Mouse (Mus musculus) heart, postnatal 4 days (tissue): ENCODE data around the gene Ube2l6. TPM values are rescaled to one million over a fixed set of nuclear protein-coding genes. Genes with fewer than 3 reads are reported as not detected.
A peak's percentile ranks its signal among the peaks of the same experiment; 100 is the strongest.
"Not testable (repeated sequence)": the region's sequence is repeated elsewhere in the genome, so short reads cannot be mapped to it uniquely, and the experiment has no call there.

Experiments used
- DNase-seq: peaks from one replicate; pipeline ENCODE4 v3.0.0; 2021
- total RNA-seq, 2 experiments: library from RNA; stranded (reverse); gene quantifications; 2 replicates each; pipeline ENCODE4 v1.2.3; 2021

Gene Ube2l6
- total RNA-seq, 2 experiments from 2014 or later: 23.1 to 51.0 TPM

DNA sequence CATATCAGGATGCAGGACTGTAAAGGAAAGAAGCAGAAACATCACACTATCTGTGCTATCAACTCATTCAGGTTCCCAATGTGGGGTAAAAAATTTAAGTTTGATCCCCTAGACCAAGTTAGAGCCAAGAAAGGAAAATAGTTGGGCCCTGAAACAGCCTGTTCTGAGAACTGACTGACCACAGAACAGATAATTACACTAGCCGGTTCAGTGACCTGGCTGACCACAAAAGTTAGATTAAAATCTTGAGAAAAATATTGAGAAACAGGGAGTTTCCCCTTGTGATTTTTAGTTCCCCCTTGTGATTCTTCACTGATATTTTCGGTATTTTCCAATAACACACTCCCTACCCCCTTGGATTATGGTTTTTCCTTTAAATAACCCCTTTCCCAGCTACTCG lies 4.8 kb upstream of the Ube2l6 start:
- no peak for DNase-seq

DNA sequence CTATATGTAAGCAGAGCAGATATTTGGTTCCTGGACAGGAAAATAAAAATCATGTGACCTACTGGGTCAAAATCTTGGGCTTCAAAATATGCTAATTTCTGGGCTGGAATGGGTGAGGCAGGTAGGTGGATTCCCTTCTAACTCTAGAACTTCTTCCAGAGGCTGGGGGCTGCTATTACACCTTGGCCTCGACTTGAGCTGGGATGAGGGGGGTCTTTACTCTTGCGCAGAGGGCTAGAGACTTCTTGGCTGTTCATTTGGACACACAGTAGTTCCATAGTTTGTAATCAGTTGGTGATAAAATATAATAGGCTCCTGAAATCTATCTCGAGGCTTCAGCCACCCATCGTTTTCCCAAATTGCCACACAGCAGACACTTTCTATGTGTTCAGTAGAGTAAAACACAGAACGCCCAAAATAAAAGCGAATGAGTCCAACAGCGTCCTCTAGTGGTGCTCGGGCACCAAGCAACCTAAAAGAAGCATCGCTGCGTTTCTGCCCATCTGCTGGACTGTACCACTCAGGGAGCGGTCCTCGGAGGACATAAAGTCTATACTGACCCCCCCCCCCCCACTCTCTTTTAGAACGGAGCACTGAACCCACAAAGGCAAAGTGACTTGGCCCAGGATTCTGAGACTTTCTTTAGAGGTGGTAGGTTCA lies 665 bp upstream of the Ube2l6 start:
- DNase-seq: peak; percentile 88

DNA sequence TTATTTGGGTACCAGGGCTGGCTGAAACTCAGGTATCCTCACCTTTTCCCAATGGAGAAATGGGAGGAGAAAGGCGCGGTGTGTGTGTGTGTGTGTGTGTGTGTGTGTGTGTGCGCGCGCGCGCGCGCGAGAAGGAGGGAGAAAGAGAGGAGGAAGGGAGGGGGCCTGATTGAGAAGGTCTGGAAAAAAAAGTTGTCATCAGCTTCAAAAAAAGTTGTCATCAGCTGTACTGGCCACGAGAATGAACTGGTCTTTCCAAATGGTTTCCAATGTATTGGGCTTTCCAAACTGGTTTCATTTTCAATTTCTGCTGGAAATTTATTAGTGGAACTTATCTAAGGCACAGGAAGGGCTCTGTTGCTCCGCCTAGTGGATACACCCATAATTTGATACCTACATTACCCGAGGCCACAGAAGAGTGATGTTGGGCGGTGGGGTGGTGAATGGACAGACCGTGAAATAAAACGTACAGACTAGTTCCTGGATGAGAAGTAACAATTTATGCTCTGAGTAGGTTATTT lies 473 bp downstream of the Ube2l6 start:
- peak; percentile 75 for DNase-seq

DNA sequence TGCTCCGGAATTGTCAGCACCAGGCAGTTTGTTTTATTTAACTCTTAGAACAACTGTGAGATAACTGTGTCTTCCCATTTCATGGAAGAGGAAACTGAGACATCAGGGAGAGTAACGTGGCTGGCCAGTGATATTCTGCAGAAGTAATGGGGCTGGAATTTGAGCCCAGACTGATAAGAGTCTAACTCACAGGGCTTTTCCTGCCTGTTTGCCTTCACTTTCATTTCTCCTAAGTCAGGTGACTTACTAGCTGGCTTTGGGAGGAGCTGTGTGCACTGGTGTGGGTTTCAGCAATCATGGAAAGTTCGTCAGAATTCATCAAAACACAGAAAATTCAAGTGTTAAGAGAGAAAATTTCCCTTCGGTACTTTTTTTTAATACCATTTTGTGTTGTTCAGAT lies 1.7 kb downstream of the Ube2l6 start:
- DNase-seq: no peak

DNA sequence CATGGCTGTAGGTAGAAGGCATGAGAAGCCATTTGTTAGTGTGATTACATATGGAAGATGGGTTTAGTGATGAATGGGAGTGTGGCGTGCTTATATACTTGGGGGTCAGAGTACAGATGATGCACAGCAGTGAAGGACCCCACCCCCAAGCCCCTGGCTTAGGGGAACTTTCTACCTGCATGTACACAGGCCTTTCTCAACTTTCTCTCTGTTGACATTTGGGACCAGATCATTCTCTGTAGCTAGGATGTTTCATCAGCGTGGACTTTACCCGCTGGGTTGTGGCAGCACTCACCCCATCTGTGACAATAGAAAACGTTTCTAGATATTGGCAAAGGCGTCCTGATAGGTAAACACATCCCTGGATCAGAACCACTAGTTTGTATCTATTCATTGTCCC lies 2.6 kb downstream of the Ube2l6 start:
- not testable (repeated sequence) for DNase-seq

DNA sequence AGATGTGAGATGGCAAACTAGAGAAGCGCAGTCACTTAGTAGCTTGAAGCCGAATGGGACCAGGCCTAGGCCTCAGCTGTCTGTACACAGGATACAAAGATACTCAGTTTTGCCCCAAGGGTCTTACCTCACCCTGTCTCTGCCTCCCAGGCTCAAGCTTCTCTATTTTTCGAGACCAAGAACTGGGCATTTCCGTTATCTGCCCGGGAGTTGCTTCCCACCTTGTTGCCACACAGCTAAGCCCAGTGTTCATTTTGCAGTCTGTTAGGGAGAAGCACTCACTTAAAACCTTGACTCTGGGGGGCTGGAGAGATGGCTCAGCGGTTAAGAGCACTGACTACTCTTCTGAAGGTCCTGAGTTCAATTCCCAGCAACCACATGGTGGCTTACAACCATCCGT lies 5.3 kb downstream of the Ube2l6 start:
- DNase-seq: no peak

DNA sequence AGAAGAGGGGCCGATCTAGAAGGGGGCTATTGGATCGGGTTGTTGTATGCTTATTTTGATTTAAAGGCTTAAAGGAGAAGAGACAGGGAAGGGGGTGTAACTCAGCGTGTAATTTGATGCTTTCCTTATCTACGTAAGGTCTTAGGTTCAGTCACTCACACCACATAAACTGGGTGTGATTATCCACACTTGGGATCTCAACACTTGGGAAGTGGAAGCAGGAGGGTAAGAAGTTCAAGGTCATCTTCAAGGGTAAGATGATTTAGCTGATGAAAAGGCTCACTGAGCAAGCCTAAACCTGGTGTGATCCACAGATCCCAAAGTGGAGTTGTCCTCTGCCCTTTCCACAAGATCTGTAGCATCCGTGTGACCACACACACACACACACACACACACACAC lies 7.9 kb downstream of the Ube2l6 start:
- DNase-seq: no peak

DNA sequence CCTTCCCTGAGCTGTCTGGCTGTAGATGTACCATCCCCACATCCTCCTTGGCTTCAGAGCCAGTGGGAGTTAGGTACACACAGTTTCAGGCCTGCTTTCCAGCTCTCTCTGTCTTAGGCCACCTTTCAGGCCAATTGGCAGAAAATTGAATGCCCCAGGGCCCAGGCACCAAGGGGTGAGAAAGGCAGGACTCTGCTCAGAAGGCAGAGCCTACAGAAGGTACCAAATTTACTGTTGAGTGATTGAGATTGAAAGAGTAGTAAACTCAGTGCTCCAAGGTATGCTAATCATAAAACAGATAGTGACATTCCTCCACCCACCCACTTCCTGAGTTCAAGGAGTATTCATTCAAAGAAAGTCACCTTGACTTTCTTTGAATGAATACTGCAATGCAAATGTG lies 10.7 kb downstream of the Ube2l6 start:
- DNase-seq: no peak

DNA sequence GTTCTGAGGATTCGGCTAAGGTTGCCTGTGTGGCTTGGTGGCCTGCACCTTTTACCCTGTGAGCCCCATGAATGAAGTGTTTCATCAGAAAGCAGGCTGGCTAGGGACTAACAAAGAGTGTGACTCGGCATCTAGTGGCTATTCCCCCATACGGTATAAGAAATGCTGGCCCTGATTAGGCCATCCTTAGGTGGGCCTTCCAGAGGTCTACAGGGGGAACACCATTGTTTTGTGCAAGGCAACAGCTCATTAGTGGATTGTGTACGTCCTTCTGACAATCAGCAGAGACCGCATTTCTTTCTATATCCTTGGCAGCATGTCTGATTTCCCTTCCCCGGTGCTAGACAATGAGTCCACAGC lies 11.9 kb downstream of the Ube2l6 start:
- no peak for DNase-seq

DNA sequence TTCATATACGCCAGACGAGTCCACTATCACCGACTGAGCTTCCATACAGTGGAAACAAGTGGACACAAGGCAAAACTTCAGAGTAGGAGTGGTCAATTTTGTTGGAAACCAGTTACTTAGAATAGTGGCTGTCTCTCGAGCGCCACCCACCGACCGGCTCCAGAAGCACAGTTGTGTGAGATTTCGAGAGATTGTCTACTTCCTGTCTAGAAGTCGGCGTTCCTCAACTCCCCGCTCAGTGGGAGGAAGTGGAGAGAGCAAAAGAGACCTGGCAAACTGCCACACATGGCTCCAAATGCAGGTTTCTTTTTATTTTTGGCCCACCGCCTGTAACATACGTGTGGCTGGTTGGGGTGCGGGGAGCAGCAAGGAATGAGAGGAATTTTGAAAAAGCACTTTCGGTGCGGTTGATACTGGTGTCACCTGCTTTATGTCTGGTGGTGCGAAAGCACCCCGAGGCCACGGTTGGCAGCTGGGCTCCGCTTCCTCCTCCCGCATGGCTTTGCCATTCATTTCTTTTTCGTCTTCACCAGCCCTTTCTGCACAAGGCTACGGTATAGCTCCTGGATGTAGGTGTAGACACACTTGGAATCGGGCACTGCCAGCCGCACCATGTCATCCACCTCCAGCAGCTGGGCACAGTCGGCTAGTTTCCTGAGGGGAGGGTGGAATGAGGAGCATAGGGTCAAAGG lies 12.4 kb downstream of the Ube2l6 start:
- DNase-seq: peak; percentile 94

DNA sequence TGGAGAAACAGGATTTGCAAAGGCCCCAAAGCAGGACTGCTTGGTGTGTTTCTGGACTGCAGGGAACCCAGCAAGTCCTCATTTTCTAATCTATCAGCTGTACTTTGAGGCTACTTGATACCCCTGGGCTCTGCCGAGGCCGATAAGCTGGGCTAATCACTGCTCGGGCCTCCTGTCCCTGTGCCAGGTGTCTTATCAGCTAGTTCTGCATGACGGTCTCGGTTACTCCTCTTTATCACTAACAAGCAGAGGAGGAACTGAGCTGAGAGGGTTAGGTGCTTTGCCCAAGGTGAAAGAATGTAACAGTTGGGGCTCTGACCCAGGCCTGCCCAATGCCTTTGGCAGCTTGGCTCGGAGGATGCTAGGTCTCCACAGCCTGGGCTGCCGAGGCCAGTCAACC lies 13.3 kb downstream of the Ube2l6 start:
- no peak for DNase-seq

DNA sequence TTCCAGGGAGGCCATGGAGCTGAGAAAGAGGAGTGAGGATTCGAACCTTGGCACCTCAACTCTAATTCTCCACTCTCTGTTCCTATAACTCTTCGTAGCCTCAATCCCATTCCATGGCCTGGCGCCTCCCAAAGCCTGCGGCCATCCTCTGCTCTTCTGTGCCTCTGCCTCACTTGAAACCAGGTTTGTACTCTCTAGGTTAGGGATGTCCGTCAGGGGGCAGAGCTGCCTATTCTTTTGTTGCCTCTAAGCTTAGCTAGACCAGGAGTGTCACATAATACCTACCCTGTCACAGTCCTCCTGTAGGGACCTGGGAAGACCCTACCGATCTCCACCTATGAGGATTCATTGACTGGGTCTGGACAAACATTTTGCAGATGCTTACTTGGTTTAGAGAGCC lies 14.0 kb downstream of the Ube2l6 start:
- DNase-seq: no peak

DNA sequence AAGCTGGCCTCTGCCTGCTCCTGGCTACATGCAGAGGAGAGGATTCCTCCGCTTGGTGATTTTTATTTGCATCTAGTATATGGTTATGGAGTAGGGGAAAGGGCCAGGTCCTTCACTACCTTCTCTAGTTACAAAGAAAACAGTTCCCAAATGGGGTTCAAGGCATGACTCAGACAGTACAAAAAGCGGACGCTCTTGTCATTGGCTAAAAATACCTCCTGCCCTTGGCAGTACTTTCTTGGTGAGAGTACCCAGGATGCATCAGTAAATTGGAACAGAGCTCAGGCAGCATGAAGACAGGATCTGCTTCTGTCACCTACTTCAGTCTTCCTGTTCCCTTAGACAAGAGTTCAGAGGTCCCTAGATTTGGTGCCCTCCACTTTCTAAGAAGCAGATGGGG lies 21.2 kb downstream of the Ube2l6 start:
- DNase-seq: peak; percentile 39

DNA sequence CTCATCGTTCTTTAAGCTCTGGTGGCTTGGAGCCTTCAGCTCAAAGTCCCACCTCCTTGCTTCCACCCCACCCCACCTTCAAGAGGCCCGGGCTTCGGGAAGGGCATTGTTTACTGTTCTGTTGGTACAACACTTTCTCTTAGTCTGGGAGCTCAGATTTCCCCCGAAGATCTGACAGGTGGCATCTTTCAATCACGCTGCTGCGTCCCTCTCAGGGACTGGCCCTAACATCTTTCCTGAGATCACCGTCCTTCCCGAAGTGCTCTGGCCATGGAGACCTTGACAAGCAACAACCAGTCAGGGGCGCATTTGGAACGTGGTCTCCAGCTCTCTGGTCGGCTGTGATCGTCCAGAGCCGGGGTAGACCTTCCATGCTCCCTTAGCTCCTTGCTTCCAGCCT lies 23.9 kb downstream of the Ube2l6 start, which contains the start of gene Smtnl1:
TSS of gene Smtnl1 (minus strand) at position 101 of the 400 bp plus-strand sequence.
- no peak for DNase-seq

DNA sequence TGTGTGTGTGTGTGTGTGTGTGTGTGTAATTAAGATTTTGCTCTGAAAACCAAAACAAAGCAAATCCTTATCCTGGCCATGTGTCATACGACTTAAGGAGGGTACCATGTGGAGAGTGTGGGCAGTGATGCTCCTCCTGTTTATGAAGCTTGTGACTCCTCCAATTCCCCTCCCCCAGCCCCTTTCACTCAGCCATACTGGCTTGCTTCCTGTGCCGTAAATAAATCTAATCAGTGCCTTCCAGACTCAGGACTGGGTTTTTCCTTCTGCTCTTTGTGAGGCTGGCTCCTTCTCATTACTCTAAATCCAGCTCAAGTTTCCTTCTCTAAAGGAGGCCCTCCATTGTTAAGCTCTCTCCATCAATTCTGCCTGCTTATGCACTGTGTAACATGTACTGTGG lies 24.6 kb downstream of the Ube2l6 start:
- DNase-seq: no peak

DNA sequence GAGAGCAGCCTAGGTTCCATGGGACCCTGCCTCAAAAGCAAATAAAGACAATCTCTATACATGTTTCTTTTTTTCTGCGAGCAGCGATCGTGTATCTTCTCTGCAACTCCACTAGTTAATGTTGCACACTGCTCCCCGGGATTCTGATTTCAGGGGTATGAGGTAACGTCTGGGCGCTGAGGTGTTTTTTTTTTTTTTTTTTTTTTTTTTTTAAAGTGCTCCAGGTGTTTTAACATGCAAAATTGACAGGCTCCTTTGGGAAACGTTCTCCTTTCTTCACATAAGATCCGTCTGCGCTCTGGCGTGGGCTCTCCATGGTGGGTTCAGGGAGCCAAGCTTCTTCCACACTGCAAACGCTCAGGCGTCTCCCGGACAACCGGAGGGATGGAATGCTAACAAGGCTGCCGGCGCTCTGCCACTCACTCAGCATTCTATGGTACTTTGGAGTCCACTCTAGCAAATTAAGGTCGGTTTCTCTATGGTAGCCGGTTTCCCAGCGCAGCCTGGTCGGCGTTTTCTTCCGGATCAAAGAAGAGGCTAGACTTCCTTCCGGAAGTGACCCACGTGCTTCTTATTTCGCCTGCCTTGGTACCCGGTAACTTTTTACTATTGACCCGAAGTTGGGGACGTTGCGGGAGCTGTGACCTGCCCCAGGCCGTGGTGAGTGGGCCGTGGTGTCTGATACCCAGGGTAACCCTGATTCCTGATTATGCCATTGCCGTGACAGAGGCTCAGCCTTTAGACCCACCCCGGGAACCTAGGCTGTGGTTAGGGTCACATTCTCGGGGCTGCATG lies 28.1 kb downstream of the Ube2l6 start, which contains the start of gene Timm10:
TSS of gene Timm10 (plus strand) at position 510 of the 795 bp plus-strand sequence.
- DNase-seq: peak; percentile 86

DNA sequence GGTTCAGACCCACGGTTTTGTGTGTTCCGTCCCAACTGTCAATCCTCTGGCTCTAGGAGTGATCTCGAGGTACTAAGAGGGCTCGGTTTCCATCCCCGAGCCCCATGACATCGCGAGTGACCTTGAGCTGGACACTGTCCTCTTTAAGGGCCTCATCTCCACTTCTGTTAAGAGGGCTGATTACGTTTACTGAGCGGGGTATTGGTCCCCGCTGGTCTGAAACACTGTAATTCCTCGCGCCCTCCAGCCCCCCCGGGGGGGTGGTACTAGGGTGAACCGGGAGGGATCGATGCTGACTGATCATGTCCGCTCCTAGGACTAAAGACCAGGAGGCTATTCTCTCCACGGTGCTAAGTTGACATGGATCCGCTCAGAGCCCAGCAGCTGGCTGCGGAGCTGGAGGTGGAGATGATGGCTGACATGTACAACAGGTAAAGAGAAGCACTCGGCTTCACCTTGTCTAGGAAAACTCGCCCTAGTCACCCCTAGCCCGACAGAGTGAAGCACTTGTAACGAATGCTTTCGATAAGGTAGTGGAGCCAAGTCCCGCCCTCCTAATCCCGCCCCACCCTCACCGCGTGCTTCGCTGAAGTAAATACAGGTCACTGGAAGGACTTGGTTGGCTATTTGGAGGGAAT lies 28.8 kb downstream of the Ube2l6 start:
- DNase-seq: peak; percentile 51

DNA sequence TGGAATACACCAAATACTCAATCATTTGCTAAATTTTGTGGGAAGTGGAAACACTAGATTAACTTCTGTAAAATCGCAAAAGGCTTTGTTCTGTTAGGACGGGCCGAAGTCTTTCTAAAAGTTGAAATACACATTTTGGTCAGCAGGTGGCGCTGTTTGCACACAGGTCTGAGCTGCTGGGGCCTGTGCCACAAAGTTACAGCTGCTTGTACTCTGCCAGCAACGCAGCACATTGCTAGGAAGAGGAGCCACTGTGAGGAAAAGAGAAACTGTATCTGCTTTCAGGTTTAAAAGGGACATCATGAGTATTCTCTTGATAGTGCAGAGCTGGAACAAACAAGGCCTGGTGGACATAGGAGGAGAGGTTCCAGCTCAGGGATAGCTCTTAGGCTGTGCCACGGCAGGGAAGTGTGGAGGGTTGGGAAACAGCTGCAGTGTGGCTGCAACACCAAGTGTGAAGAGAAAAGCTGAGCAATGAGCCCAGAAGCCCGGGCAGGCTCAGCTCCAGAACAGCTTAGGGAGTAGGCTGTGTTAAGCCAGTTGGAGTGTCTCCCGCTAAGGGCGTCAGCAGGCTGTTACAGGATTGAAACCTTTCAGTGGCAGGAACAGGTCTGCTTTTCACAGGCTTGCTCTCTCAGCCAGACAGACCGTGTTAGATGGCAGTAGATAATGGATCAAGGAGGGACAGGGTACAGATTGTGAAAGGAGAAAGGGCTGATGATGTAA lies 33.2 kb downstream of the Ube2l6 start:
- peak; percentile 91 for DNase-seq

DNA sequence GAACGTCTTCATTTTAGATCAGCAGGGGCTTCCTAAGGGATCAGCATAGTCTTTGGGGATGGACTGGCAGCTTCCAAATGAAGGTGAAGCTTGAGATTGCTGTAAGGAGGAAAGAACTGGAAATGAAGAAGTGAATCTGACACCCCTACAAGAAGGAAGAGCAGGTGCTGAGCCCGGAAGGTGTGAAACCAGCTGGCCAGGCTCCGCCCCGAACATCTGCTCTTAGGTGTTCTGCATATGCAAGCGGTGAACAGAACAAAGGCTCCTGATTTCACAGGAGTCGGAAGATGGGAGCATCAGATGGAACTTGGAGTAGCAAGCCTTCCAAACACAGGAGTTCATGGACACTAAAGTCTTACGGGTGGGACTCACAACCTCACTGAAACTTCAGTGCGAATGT lies 38.5 kb downstream of the Ube2l6 start:
- DNase-seq: no peak

DNA sequence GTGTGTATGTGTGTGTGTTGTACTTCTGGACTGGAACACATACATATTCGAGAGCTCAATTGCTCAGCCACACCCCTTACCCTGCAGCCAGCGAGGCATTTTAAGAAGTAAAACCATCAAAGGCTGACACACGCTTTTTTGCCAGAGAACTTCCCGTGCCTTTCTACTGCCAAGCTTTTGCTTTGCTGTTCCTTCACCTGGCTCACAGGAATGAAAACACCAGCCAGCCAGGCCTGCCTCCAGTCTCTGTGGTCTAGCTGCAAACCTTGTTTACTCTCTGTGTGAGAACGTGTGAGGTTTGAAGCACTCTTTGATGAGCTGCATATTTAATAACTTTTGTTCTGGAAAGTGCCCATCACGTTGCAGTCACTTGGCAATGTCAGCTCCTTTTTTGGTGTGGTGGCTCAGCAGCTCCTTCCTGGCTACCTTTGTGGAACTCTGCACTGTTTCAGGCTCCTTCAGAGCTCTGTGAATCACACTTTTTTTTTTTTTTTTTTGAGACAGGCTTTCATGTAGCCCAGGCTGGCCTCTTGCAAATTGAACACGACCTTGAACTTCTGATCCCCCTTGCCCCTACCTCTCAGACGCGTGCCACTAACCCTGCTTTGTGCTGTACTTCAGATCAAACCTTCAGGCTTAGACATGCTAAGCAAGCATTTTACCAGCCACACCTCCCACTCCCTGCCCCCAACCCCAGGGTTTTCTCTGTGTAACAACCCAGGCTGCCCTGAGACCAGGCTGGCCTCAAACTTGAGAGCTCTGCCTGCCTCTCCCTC lies 39.4 kb downstream of the Ube2l6 start:
- no peak for DNase-seq

DNA sequence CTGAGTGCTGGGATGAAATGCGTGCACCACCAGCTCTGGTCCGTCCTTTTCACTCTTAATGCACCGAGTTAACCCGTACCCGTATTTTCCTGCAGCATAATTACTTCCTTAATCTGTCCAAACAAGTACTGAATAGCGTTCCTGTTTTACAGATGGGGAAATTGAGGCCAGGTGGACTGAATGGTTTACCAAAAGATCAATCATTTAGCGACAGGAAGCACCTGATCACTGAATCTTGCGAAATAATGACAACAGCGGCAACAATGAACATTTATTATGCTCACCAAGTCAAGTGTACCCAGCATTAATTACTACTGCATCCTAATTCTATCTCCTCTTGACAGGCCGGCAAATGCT lies 39.9 kb downstream of the Ube2l6 start, which contains the start of gene Slc43a1:
TSS of gene Slc43a1 (plus strand) at position 258 of the 357 bp plus-strand sequence.
- no peak for DNase-seq
